Mouse (Mus musculus) thymus, postnatal 0 days (tissue): ENCODE measurements around the gene Adam12. TPM values are rescaled to one million over a fixed set of nuclear protein-coding genes. Genes with fewer than 3 reads are reported as not detected.

Source experiments
- DNase-seq: peaks from one replicate; pipeline ENCODE4 v3.0.0-alpha.2; 2015; ENCODE audit warnings: low spot score
- polyA plus RNA-seq: library from polyadenylated mRNA; unstranded; fragments of >200 nt; fragmentation: Nextera tagmentation; extraction: Ambion mirVana; gene quantifications from 2 replicates; pipeline ENCODE4 v1.2.1, GENCODE M21; 2015

Adam12 gene
- polyA plus RNA-seq, 1 experiment from 2014 or later = 18.3 TPM

DNA sequence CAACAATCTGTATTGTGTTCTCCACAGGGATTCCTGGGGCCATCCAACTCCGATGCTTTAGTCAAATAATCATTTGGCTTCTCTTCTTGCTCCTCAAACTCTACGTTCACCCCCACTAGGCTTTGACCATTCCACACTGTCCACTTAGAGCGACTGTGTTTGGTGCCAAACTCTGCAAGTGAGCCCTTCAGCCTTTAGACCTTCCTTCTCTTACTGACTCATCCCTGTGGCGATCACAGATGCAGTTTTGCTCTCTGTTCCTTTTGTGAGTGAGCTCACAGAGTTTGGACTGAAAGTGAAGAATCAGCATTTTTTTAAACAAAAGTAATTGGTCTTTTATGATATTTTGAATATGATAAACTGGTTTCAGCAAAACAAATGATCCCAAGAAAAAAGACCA, 80.6 kb downstream of the Adam12 start:
- DNase-seq = no peak

DNA sequence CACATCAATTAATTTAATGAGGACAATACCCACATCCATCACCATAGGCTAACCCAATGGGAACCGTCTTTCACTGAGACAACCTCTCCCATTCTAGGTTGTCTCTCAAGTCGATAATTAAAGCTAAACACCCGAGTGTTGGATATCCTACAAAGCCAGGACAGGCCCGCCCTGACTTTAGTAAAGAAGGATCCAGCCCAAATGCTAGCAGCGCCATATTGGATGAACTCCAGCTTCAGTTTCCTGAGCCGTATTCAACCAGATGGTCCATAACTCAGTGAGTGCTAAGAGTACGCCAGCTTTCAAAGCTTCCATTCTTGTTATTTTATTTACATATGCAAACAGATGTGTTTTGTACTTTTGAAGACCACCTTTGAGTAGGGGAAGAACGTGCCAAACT, 81.6 kb downstream of the Adam12 start:
- no peak for DNase-seq

DNA sequence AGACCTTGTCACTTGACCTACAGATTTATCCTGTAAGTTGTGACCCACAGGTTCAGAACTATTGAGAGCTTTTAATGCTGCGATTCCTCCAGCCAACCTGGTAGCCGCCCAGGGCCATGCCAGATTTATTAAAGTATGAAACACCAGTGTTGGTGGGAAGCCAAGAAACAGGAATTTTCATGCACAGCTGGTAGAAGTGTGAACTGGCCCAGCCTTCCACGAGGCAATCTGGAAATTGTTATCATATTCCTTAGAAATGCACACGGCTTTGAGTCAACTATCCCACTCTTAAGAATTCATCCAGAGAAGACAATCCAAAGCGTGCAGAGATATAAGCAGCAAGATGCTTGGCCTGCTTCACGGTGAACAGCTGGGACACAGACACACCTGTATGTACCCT, 82.6 kb downstream of the Adam12 start:
- DNase-seq = no peak

DNA sequence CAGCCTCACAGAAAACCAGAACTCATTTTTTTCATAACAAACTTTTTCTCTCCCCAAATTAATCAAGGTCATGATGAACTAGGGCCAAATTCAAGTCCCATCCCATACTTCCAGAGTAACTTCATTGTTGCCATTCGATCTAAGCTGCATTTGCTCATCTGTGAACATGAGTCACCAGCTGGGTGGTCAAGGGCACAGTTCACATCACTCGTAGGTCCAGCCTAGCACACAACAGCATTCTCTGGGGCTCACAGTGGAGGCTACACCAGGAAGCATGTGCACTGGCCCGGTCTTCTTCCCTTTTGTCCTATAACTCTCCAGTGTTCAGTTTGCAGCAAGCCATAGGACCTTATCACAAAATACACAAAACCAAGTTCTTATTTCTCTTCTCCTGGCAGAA, 84.4 kb downstream of the Adam12 start:
- no peak for DNase-seq

DNA sequence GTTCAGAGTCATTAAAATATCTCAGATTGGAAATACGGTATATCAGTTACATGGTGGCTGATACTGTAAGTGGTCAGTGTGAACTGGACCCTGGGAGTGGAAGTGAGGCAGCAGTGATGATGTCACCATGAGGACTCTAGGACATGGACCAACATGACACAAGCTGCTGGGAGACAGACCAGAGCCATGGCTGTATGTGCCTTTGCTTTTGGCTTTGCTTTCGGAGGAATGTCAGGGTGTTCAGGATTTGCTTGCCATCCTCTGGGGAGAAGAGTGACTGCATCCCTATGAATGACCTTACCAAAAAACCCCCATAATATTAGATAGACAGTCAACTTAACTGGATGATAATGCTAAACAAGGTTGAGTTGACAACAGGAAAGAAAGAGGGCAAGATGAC, 85.1 kb downstream of the Adam12 start:
- DNase-seq = no peak

DNA sequence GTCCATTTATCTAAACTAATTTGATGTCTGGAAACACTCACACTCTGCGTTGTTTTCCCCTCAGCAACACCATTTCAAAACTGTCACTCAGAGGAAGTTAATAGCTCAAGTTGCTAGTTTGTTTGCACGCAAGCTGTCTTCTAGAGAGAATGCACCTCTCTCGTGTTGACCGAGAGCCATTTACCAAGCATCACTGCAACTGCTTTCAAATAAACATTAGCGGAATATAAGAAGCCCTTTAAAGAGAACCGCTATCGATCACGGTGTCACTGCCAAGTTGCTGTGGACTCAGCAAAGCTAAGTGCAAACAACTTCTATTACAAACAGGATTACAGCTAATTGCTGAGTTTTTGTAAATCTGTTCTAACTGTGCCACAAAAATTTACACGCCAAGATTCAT, 87.8 kb downstream of the Adam12 start:
- DNase-seq = no peak

DNA sequence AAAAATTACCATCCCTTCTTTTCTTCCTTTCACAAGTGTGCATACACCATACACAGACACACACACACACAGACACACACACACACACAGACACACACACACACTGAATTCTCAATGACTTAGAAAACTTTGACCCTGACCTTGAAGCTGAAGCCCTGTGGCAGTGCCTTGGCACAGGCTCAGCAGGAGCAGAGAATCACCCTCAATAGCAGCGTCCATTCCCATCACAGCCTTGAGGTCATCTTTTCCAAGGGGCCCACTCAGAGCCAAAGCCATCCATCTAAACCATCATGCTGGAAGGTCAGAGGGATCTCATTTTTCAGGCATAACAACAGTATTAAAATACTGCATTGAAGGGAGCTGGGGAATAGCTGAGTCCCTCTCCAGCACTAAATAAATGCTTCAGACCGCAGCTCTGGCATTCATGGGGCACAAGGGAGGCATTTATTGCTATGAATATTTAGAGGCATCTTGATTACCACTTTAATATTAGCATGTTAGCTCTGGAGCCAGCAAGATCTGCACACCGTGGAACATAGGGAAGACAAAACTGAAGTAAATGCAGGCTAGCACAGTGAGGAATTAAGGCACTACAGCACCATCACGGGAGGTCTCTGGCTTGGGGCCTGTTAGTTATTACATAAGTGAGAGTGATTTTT, 92.5 kb downstream of the Adam12 start:
- no peak for DNase-seq

DNA sequence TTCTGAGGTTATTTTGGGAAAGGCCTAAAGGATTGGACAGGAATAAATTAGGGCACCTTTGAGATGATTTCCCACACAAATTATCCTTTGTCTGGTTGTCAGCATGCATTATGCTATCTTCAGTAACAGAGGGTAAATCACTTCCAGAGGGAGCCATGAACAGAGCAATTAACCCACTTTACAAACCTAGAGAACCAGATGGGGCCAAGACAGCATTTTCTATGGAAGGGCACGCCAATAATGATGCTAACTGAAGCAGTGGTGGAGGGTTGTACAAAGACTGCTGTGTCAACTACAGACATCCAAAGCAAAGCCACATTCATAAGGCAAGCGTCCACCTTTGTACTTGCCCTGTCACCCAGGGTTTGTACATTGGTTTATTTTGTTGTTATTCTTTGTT, 99.6 kb downstream of the Adam12 start:
- no peak for DNase-seq

DNA sequence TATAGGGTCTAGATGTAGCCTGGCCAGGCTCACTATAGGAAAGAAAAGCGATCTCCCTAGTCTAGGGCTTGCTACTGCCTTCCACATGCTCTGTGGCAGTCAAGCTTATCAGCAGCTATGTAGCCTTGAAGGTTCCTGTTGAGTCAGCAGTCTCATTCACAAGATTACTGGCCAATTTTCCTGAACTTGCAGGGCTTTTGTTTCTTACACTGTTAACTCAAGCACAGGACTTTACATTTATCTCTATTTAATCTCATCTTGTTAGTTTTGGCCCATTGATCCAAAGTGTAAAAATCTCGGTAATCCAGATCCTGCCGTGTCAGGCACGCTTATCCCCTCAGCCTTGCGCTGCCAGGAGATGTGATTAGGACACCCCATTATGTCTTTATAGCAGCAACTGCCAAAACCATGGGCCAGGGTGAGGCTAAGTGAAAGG, 103.8 kb downstream of the Adam12 start:
- DNase-seq = no peak

DNA sequence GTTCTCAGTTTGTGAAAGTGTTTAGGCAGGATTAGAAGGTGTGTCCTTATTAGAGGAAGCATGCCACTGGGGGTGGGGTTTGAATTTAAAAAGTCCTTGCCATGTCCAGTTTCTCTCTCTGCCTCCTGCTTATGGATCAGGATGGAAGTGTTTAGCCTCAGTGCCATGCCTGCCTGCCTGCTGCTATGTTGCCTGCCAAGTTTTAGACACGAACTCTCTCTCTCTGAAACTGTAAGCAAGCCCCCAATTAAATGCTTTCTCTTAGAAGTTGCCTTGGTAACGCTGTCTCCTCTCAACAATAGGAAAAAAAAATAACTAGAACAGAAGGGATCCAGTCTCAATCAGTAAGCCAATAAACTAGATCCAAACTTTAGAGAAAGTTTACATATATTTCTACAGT, 110.5 kb downstream of the Adam12 start:
- no peak for DNase-seq

DNA sequence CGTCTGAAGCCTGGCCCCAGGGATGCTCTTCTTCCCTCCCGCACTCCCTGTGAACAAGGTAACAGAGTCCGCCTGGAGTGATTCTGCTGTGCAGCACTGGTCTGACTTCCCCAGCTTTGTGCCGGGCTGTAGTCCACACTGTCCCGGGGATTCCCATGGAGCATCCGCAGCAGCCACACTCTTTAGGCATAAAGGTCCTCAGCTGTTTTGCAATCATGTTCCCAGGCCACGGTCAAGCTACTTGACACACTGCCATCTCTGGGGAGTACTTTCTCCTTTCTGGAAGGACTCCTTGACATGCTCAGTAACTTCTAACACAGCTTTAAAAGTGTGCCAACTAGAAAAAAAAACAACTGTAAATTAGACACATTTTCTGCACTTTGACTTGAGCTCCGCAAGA, 116.5 kb downstream of the Adam12 start:
- DNase-seq = no peak

DNA sequence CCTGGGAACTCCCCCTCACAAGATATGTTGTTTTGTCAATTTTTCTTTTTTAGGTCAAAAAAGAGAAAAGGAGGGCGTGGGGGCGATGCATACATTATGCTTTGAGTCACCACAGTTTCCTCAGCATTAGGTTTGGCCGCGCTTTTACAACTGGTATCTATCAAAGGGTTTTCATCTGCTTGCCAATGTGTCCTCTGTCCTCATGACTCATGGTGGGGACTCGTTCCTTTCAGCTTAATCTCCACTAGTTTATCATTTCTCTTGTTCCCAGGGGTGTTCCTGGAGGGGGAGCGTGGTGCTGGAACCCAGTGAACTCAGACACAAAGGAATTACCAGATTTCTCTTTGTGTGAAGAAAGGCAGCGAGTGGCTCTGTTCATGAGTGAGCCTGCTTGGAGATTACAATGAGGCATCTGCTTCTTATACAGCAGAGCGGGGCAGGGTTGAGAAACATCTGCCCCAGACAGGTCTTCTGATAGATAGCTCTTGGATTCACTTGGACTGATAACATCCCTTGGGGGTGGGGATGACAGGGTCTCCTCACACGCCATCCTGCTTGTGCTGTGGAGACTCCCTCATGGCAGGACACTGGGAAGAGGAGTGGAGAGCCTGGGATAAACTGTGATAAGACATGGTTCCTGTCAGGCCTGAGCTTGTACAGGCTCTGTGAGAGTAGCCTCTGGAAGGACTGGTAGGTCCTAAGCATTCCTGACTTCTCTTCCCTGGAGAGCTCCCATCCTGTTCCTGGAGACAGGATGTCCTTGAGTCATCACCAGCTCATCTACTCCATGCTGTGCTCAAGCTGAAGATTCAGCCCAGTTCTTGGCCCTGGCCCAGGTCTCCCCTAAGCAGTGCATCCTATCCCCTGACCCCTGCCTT, 117.4 kb downstream of the Adam12 start:
- no peak for DNase-seq

DNA sequence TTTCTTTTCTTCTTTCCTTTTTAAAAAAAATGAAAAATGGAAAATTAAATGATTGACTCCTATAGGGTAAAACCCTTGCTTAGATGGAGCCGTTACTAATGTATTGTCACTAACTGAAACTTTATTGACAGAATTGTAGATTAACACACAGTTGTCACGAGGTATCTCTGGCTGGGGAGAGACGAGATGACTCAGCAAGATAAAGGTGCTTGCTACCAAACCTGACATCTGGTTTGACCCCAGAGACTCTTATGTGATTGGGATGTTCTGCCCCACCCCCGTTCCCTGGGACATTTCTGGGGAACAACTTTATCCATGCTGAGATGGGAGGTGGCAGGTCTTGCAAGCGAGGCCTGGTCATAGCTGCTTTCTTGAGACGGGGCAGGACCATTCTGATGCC, 118.1 kb downstream of the Adam12 start:
- DNase-seq = no peak

DNA sequence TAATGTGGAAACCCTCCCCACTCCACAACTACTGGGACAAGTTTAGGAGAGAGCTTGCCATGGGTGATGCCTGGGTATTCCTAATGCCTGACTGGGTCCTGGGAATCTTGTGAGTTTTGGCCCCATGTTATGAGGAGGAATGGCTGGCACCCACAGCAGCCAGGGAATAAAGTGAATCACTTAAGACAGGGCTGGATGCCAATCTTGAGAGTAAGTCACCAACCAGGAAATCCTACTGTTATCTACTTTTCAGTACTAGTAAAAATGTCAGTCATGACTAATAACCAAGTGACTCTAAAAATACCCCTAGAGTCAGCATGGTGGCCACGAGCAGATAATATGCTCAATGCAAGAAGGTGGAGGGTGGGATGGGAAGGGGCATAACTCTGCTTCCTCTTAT, 121.8 kb downstream of the Adam12 start:
- DNase-seq = no peak

DNA sequence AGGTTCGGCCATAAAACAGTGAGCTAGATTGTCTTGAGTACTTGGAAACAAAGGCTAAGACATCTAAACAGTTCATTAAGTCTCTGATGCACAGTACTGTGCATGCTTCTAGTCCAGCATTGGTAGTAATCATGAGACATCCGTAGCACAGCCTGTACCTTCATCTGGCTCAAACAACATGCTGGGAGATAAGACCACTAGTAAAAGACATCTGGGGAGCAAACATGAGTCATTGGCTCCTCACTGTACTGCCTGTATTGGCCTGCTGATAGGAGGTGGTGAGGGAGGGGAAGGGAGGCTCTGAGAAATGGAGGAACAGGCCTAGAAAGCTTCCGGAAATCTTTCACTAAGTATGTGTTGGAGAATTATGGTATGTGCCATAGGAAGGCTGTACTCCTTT, 124.1 kb downstream of the Adam12 start:
- DNase-seq = no peak

DNA sequence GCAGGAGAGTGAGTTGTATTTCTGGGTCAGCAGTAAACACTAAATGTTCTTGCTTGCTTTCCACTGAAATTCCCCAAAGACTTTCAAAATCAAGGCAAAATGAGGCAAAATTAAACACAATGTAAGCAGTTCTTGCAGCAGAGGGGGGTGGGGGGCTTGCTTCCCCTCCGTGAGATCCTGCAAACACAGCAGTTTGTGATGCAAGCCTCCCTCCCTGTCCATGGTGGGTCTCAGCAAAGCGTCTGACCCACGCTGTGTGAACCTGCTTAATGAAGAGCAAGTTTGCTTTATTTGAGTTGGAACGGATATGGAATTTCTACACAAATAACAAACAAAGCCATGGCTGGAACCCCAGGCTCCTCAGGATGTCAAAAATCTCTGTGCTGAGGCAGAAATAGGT, 132.9 kb downstream of the Adam12 start:
- DNase-seq = no peak

DNA sequence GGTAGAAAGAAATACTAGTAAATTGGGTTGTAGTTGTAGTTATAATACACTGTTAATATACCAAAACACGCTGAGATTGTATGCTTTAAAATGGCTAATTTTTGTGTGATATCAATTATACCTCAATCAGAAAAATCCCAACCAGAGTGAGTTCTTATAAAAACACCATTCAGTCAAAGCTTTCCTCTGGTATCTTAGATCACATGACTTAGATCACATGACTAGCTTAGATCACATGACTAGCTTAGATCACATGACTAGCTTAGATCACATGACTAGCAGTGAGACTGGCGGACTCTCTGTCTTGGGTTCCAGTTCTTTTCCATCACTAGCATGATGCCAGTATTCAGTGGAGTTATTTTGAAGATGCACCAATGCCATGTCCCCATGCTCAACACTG, 134.1 kb downstream of the Adam12 start:
- DNase-seq = no peak

DNA sequence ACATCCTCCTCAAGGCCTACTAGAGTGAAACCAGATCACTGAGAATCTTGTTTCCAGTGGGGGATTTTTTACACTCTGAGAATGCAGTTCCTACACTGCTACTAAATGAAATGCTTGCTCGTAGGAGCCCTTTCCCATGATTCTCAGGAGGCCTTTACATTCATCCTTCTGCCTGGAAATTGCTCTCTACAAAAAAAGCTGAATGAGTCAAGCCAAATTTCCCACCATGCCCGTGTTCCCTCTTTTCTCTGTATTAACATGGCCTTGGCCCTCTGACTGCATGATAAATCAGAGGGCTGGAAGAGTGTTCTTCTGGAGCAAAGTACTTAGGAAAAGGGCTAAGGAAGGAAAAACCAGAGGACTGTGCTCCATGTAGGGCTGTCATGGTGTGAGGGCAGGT, 138.1 kb downstream of the Adam12 start:
- DNase-seq = no peak

DNA sequence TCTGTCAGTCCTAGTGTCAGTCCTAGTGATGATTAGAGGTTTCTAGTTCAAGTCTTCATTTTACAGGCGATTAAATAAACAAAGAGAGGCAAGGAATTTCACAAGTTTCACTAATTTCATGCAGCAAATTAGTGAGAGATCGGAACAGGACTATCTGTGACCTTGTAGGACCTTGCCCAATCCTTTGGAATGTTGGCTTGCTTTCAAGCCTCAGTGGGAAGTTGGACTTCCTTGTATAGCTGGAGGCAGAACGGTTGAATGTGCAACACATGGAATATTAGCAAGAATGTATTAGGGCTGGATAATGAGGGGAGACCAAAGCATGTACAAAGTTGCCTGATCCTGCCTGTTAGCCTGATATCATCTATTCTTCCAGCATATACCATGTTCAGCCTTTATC, 141.2 kb downstream of the Adam12 start:
- DNase-seq = no peak

DNA sequence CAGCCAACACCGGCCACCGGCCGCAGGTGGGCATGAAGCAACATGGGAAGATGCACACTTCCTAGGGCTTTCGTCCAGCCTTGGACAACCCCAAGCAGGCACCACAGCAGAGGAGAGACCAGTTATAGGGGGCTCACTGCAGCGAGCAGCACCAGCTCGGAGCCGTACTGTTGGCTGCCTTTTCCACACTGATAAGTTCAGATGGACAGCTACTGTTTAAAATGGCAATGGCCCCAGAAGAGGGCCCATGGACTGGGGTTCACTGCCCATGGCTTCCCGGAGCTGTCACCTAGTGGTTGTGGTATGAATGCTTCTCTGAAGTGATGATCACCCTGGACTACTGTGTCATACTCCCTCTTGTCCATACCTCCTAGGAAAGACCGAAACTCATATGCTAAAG, 141.7 kb downstream of the Adam12 start:
- no peak for DNase-seq

DNA sequence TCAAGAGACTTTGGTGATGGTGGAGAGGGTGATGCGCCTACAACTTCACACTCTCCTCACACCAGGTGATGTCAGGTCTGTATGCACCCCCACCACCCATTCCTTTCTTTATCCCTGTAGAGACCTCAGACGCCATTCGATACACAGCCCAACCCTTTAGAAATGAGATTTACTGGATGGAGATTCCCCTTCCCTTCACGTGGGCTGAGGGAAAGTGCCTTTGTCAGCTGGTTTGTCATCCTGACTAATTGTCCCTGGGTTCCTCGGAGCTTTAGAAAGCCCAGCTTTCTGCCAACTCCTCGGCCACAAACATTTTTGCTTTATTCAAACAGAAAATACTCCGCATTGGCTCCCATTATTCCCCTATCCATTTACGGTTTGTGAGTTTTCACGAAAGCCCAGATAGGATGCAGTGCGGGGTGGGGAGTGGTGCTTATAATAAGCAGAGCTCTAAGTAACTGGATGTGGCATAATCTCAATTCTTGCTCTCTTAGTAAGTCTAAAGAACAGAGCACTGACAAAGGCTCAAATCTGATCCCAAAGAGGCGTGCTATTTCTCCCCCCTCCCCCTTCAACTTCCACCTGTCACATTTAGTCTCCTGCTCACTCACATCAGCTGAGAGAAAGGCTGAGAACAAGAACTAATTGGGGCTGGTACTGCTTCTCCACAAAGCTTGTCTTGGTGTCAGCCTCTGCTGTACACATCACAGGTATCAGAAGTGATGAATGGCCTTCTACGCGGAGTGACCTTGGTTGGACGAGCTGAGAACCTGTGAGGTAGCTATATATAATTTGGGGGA, 143.2 kb downstream of the Adam12 start:
- DNase-seq = no peak

DNA sequence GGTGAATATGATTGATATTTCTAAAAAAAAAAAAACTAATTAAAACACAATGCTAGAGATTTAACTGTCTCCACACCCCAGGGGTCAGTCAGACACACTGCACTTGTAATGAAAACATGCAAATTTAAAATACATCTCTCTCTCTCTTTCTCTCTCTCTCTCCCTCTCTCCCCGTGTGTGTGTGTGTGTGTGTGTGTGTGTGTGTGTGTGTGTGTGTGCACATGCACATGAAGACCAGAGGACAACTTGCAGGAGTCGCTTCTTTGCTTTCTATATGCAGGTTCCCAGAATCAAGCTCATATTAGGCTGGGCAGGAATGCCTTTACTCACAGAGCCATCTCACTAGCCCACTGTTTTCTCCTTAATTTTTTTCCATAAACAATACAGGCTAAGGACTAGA, 146.6 kb downstream of the Adam12 start:
- no peak for DNase-seq
